Mouse (Mus musculus): Measurements from ENCODE around the gene Pde5a.

Pde5a gene

DNA sequence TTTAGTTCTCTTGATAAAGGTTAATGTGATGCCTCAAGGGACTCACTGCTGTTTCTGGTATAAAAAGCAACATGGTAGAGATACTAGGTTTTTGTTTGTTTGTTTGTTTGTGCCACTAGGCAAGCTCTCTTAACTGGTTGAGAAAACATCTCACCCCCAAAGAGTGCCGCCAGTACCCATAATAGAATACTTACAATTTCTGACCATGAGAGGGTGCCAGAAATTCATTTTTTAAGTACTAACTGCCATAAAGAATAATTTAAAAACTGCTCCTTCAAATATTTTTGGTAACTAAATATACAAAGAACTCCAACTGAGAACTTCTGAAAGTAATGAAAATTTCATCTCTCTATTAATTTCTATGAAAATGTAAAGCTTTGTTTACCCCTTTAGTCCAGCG, 131.1 kb downstream of the Pde5a start:
- no peak for DNase-seq

DNA sequence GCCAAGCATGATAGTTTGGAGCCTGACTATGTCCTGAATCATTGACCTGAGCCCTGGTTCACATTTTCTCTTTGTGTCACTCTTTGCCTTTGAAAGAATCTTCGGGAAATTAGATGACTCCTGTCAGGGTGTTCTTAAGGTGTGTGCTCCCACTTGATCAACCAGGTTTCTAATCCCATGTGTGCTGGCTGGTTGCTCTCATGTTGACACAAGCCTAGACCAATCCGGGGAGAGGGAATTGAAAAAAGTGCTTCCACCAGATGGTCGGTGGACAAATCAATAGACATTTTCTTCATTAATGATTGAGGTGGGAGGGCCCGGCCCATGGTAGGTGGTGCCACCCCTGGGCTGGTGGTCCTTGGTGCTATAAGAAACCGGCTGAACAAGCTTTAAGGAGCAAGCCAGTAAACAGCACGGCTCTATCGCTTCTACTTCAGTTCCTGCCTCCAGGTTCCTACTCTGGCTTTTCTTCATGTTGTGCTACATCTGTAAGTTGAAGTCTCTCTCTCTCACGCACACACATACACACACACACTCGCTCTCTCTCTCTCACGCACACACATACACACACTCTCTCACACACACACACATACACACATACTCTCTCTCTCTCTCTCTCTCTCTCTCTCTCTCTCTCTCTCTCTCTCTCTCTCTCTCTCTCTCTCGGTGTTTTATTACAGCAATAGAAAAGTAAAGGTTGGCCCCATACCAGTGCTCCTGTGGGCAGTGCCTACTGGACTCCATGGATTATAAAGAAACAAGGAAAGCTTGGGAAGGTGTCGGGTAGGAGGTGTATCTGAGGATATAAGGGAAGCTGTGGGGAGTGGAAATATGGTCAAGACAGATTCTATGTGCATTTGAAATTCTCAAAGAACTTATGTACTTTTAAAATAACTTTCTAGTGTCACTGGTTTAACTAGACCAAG, 132.1 kb downstream of the Pde5a start:
- no peak for DNase-seq

DNA sequence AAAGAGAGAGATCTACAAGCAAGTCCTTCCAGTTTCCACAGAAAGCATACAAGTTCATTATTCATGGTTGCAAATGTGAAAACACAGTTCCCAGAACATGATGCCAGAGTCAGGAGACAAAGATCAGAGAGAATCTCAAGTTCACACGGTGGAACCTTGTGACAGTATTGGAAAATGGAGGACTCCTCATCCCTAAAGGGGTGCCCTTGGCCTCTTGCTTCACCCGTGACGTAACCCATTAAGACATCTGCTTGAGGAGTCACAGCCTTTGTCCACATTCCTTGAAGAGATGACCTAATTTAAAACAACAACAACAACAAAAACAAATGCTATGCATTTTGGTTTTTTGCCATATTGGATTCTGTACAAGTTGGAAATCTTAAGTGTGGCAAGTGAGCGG, 136.3 kb downstream of the Pde5a start:
- DNase-seq = no peak

DNA sequence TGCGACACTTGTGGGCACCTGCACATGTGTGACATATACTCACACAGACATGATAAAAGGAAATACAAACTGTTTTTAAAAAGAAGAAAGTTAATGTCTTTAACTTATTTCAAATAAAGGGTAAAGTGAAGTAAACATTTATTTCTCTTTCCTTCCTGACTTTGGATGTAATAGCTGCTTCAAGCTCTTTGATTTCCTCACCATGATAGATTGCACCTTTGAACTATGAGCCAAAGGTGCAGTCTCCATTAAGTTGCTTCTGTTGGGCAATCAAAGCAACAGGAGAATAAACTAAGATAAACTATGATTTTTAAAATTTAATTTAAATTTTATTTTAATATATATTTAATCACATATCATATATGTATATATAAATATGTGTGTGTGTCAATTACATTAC, 139.5 kb downstream of the Pde5a start:
- no peak for DNase-seq

DNA sequence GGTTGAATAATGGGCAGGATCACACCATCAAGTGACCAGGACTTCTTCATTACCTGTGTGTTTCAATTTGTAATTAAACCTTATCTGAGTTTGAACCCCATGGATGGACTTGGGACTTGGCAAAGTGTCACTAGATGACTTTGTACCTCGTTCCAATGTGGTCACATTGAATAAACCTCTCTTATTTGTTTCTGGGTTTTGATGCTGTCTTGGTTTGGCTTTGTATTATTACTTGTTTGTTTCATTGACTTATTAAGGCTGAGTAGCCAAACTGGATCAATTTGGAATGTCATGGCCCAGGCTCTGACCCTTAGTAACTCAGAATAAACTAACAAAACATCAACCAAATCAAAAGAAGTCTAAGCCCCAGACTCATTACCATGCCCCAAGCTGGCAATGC, 142.8 kb downstream of the Pde5a start:
- DNase-seq = no peak

DNA sequence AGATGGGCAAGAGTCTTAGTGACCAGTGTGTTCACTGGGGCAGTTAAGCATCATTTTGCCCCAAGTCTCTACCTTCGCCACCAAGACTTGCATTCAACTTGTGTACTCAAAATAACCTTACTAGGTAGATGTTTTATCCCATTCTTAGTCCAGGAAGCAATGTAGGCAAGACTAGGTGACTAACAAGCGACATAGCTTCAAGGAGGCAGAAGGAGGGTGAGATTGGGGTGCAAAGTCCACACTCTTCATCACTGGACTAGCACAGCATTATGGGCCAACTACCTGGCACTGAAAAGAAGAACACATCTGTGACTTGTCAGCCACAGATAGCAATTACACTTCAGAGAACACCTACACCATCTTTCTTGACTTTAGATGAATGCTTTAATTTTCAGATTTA, 148.1 kb downstream of the Pde5a start:
- DNase-seq = no peak

DNA sequence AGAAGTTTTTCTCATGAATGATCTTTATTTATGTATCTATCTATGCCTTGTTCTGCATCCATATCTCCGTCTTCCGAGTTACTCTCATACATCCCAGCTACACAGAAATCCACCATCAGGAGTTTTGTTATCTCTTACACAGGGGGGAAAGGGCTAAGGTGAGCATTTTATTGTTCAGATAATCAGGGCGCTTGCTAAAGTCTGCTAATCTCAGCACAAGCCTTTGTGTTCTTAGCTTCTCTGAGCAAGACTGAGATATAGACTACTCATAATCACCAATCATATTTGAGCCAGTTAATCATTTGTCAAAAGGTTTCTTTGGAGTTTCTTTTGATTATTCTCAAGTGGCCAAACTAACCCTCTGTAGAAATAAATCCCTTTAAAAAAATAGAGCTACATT, 148.8 kb downstream of the Pde5a start:
- no peak for DNase-seq

DNA sequence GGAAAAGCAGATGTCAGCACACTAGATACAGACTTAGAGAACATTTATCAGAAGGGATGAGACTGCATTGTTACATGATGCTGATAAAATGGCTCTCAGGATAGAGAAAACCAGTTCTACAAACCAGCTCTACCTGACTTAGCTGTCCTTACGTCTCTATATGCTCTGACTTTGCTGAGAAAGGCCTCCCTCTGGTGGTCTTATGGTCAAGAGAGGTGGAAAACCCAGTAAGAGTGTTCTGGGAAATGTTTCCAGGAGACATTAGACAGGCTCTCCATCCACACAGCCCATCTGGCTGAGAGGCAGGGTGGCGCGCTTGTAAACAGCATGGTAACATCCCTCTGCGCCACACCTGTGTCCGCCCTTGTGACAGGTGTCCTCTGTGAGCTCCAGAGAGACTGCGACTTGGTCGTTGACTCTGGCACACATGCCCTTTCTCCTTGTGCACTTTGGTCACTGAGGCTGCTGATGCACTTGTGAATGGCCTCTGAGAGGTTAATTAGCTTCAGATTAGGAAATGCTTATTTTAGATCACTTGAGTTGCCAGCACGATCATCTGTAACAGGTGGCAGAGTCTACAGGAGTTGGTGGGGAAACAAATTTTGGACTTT, 150.1 kb downstream of the Pde5a start:
- no peak for DNase-seq

DNA sequence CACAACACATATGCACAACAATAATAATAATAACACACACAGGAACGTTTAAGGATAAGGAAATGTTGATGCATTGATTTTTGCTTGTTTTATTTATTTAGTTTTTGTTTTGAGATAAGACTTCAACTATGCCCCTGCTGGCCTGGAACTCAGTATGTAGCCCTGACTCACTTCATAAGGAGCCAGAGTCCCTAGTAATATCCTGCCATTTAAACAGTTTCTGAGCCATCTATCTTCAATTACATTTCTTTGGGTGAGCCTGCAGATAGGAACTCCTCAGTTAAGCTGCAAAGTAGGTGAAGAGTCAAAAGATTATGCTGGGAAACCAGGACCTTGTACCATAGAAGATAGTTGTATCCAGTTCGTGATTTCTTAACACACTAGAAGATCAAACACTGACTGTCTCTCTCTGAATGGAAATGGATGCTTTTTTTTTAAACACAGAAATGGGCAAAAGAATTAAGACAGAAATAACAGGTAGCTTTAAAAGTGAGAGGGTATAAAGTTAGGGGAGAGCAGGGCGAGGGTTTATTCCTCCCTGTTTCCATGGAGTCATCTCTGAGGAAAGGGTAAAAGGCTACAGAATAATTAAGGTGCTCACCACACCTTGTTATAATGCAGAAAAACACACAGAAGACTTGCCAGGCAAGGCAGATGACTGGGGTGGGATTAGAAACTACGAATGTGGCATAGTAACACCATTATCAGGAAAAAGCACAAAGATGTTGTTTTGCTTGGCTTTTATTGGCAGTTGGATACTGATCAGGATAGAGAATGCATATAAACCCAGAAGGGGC, 159.0 kb downstream of the Pde5a start:
- DNase-seq = no peak

DNA sequence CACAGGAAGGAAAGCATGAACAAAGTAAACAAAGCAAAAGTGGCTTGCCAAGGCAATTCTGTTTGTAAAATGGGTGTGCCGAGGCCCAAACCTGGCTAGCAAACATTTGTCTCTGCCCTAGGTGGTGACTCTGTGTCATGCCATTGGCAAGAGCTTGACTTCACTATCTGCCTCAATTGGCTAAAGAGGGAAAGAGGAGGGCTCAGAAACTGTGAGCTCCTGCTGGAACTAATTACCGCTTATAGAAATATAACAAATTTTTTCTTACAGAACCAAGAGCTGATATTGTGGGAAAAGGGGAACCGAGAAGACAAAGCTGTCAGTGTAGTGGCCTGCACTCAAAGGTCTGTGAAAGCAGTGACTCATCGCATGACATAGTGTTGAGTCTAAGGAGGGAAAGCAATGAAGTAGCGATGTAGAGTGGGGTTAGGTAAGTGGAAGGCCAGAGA, 159.6 kb downstream of the Pde5a start:
- no peak for DNase-seq

DNA sequence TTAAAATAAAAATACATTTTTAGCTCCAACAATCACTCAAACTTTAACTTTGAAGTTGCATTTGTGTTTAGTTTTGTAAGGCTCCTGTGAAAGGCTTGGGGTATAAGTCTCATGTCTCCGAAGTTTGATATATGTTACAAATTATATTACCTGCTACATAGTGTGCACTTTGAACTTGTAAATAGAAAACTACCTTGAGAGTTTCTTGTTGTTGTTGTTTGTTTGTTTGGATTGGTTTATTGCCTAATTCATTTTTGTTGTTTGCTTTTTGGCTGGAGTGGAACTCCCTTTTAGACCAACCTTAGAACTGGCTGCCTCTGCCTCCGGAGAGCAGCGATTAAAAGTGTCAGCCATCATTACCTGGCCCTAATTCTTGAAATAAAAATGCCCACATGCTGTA, 166.0 kb downstream of the Pde5a start, which contains the start of gene Fabp2:
Gene Fabp2 (plus strand): TSS at position 301 of the 400 bp plus-strand sequence.
- no peak for DNase-seq

DNA sequence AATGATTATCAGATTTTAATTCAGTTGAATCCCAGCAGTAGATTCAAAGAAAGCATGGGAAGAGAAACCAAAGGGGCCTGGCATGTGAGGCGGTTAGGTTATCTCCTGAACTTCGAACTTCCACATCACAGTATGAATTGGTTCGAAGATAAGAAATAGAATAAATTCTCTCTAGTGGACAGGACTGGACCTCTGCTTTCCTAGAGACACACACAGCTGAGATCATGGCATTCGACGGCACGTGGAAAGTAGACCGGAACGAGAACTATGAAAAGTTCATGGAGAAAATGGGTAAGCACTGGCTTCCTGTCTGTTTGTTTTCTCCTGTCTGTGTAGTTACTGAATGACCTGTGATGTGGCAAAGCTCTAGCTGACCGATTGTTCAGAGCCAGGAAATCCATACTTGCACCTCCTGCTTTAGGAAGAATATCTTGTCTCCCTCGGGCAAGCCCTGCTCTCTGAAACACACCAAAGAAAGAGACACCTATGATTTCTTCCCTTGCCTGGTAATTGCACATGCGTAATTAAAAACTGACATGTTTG, 166.5 kb downstream of the Pde5a start:
- DNase-seq = no peak

DNA sequence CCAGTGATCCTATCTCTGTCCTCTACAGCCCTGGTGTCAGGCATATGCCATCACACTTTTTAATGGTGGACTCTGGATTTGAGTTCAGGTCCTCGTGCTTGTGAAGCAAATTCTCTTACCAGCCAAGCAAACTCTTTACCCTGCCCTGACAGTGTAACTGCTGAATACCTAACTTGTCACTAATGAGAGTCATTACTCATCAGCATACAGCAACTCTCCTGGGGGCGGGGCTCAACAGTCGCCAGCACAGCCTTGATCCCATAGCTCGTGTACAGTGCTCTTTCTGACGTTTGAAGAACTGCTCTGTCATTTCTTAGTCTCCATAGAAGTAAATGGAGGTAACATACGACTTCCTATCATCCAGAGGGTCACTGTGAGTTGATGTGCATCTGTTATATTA, 169.5 kb downstream of the Pde5a start:
- DNase-seq = no peak

DNA sequence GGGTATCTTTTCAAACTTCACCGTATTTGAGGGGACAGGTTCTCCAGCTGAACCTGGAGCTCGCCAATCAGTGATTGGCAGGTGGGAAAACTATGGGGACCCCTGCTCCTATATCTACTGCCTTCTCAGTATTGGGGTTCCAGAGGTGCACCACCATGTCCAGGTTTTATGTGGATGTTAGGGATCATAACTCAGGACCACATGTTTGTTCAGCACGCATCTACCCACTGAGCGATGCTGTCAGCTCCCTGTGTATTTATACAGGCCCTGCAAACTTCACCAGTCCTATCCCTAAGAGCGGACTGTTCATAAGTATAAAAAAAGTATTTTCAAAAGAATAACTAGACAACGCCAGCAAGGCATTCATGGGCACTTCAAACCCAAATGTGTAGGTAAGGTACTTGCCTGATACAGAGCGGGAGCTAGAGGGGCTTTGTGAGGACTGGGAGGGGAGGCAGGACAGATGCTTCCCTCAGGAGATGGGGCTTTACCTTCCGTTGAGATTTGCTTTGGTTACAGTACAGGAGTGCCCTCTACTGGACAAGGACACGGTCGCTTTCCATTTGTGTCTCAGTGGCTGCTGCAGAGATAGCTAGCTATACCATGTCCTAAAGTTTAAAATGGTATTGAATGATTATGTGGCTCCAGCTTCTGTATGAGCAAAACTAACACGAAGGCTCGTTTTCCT, 175.1 kb downstream of the Pde5a start:
- peak; percentile 84 for DNase-seq

DNA sequence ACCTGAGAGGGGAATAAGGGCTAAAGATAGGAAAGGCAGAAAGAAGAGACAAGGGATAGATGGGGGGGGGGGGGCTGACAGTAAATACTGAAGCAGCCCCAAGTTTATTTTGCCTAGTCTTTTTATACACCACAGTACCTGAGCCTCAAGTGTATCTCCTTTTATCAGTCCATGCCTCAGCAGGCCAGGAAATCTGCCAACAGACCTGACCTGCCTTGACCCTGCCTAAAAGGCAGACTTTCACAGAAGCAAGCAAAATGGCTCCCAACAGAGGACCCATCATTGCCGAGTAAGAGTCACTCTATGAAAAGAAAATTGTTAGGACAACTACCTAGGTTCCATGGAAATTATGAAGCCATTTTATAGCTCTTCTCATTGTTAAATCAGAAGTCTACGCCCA, 179.1 kb downstream of the Pde5a start:
- DNase-seq = no peak

Measured in embryo, embryonic 11 days (tissue).